Mouse (Mus musculus): Measurements from ENCODE around the gene Fcna.

Gene Fcna

GRCm38 (mm10) chr2:25577951-25578795 lies 49.7 kb downstream of the Fcna start:
- DNase-seq (ENCODE audit: low spot score) = no peak

GRCm38 (mm10) chr2:25576965-25577891 lies 50.6 kb downstream of the Fcna start:
- DNase-seq (ENCODE audit: low spot score) = no peak

GRCm38 (mm10) chr2:25576028-25576850 lies 51.6 kb downstream of the Fcna start:
- no peak for DNase-seq (ENCODE audit: low spot score)

GRCm38 (mm10) chr2:25575432-25576027 lies 52.3 kb downstream of the Fcna start:
- peak; percentile 76 for DNase-seq (ENCODE audit: low spot score)

Measured in testis, postnatal 10 days (tissue).